In the genomic region with DNA sequence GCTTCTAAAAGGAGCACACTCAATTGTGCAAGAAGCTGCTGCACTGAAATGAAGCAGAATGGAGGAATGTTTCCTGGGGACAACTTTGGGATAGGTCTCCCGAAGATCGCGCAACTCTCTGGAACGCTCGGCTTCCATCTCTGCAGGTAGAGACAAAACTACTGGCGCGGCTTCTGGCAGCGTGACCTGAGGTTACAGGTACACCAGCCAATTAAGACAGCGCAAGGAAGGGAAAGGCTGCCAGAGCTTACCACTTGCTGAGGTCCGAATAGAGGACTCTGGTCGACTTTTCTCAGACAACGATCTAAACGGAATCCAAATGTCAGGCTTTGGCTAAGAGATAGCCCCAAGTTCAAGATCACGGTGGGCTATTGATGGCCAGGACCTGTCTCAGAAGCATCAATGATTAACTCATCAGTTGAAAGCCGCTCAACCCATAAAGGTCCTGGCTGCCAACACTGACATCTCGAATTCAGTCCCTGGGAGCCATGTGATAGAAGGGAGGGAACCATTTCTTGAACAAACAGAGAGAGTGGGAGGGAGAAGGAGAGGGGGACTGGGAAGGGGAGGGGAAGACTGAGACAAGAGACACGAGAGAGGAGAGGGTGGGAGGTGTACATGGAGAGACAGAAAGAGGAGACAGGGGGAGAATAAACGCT, we compare ENCODE assay signal across 8 mouse cellular contexts. TPM values are rescaled to one million over a fixed set of nuclear protein-coding genes. Genes with fewer than 3 reads are reported as not detected.
A peak's percentile ranks its signal among the peaks of the same experiment; 100 is the strongest.
DNase-seq lines count a peak whose midpoint lies in the region; ATAC-seq and TF ChIP-seq lines count a peak whose summit lies in the region.

TSS of gene Marc2 (minus strand) at position 360 of the 659 bp plus-strand sequence.

- H3K27me3 ChIP-seq in liver, embryonic 14.5 days (ENCODE audit: control insufficient read depth, insufficient read depth, low read length): no peaks in the 10 kb centered on the region
- H3K27me3 ChIP-seq in stomach, embryonic 16.5 days (ENCODE audit: control insufficient read depth, insufficient read depth, low read length): no peaks in the 10 kb centered on the region

- no peak; the same call in 1 of the 2 replicates for TF ChIP-seq POLR2A in cortical plate, adult 2 months (IDR thresholded peaks at IDR 0.05; ENCODE audit: extremely low read depth, insufficient read depth, low read length)

- TF ChIP-seq EP300 in liver, embryonic 14.5 days (IDR thresholded peaks at IDR 0.05; ENCODE audit: low read depth): no peak

- peak; percentile 20 for ATAC-seq in liver, embryonic 14.5 days (ENCODE audit: insufficient read depth)
- ATAC-seq in stomach, embryonic 16.5 days (ENCODE audit: insufficient read depth, low FRiP score): peak; percentile 10; the same call in 1 of the 2 replicates

- TF ChIP-seq CTCF in cortical plate, adult 2 months (IDR thresholded peaks at IDR 0.05; ENCODE audit: extremely low read depth, insufficient read depth, low read length): no peak
- no peak for TF ChIP-seq CTCF in liver, embryonic 14.5 days (IDR thresholded peaks at IDR 0.05; ENCODE audit: low read depth)

- H3K9me3 ChIP-seq in liver, embryonic 14.5 days (ENCODE audit: control insufficient read depth, low read length): no peaks in the 10 kb centered on the region
- no peaks in the 10 kb centered on the region for H3K9me3 ChIP-seq in stomach, embryonic 16.5 days (replicated peaks; ENCODE audit: control insufficient read depth, low read length)

- H3K4me2 ChIP-seq in liver, embryonic 14.5 days (ENCODE audit: low read depth): peak within 1 kb of the TSS; percentile 92
- peak within 1 kb of the TSS; percentile 87 for H3K4me2 ChIP-seq in stomach, embryonic 16.5 days (ENCODE audit: low read depth, low read length)

- WGBS in liver, embryonic 14.5 days (ENCODE audit: insufficient replicate concordance): 3% methylated on average over 18 of the region's 18 CpGs
- WGBS in stomach, embryonic 16.5 days: 4% methylated on average over 18 of the region's 18 CpGs

- H3K4me3 ChIP-seq in cortical plate, adult 2 months (ENCODE audit: insufficient read depth, low read length): peak within 1 kb of the TSS; percentile 87
- H3K4me3 ChIP-seq in liver, embryonic 14.5 days (ENCODE audit: insufficient read depth in 1 of 2, low read depth in 2 of 2, low read length in 2 of 2): peak within 1 kb of the TSS; percentile 69 to 74
- H3K4me3 ChIP-seq in stomach, embryonic 16.5 days (replicated peaks; ENCODE audit: low read length): peak within 1 kb of the TSS; percentile 82

- H3K9ac ChIP-seq in liver, embryonic 14.5 days (replicated peaks): peak within 1 kb of the TSS; percentile 83
- H3K9ac ChIP-seq in stomach, embryonic 16.5 days (ENCODE audit: low read length): peak within 1 kb of the TSS; percentile 90

- peak within 1 kb of the TSS; percentile 77 for H3K27ac ChIP-seq in cortical plate, adult 2 months (ENCODE audit: insufficient read depth, low read length)
- peak within 1 kb of the TSS; percentile 63 for H3K27ac ChIP-seq in liver, embryonic 14.5 days
- H3K27ac ChIP-seq in stomach, embryonic 16.5 days (ENCODE audit: low read length): peak within 1 kb of the TSS; percentile 89

- H3K36me3 ChIP-seq in liver, embryonic 14.5 days (replicated peaks; ENCODE audit: control insufficient read depth, insufficient read depth, low read depth): no peaks in the 10 kb centered on the region
- H3K36me3 ChIP-seq in stomach, embryonic 16.5 days (ENCODE audit: control insufficient read depth, insufficient read depth, low read length): no peaks in the 10 kb centered on the region

- H3K4me1 ChIP-seq in cortical plate, adult 2 months (ENCODE audit: control insufficient read depth, insufficient read depth, low read length): peaks cover 8% of the 10 kb centered on the region
- peaks cover 14 to 39% of the 10 kb centered on the region in 2 experiments for H3K4me1 ChIP-seq in liver, embryonic 14.5 days (replicated peaks; ENCODE audit: control insufficient read depth in 2 of 2, insufficient read depth in 2 of 2, low read length in 1 of 2)
- H3K4me1 ChIP-seq in stomach, embryonic 16.5 days (ENCODE audit: control insufficient read depth, insufficient read depth, low read length): peaks cover 12% of the 10 kb centered on the region

- DNase-seq in urinary bladder, adult 2 months (ENCODE audit: low spot score): no peak
- DNase-seq in urinary bladder, postnatal 10 days (ENCODE audit: low spot score): no peak
- no peak for DNase-seq in heart, adult 8-10 months (ENCODE audit: low spot score)
- peak; percentile 69 to 72 for DNase-seq in kidney, adult 8-10 months
- DNase-seq in liver, embryonic 14.5 days (ENCODE audit: low read depth in 3 of 3, low spot score in 3 of 3): no peak
- DNase-seq in right cerebral cortex, postnatal 10 days (ENCODE audit: low spot score in 2 of 2): no peak

RNA-seq across cellular contexts. Expression of gene Marc2, which starts in this region (rescaled TPM):
- 102 and 119 TPM in 2 replicates for polyA plus RNA-seq in urinary bladder, adult 2 months (2012; rRNA removed)
- 100 and 105 TPM in 2 replicates for polyA plus RNA-seq in cortical plate, adult 2 months (2012; rRNA removed)
- 100 to 1,000 TPM; 113 to 146 (median 132) TPM for total RNA-seq in heart, adult 8-10 months (2022)
- 53.3 and 58.6 TPM in 2 replicates for polyA plus RNA-seq in liver, embryonic 14.5 days (2012; rRNA removed)
- polyA plus RNA-seq in liver, embryonic 14.5 days (2014; fragmentation: Nextera tagmentation; extraction: Ambion mirVana): 227 TPM in 2 replicates
- polyA plus RNA-seq in stomach, embryonic 16.5 days (2015; fragmentation: Nextera tagmentation; extraction: Ambion mirVana): 218 and 228 TPM in 2 replicates

Comparison
In these comparisons a context has a peak if more than half of its experiments do, and no peak if none do; other contexts are left out.
1. DNase-seq: peak in kidney, adult 8-10 months (2 of 2); none in urinary bladder, adult 2 months (single experiment), urinary bladder, postnatal 10 days (single experiment), heart, adult 8-10 months (single experiment), liver, embryonic 14.5 days (0 of 3) and right cerebral cortex, postnatal 10 days (0 of 2).
2. Peak in every context shown above with its lines, with median percentiles within 50 percentile points of each other: H3K27ac ChIP-seq and H3K4me3 ChIP-seq.